Mouse (Mus musculus) lung, embryonic 15.5 days (tissue): ENCODE measurements around the gene Zdhhc5. TPM values are rescaled to one million over a fixed set of nuclear protein-coding genes. Genes with fewer than 3 reads are reported as not detected.

ENCODE experiments used
- ATAC-seq: fragments of 200-750 bp; cut with Nextera tagmentation; 2 replicates; pipeline ENCODE4 v1.8.0; 2017; ENCODE audit warnings: moderate number of reproducible peaks, borderline replicate concordance; ENCODE audit not compliant: low FRiP score, low TSS enrichment; ENCODE audit errors: extremely low read depth
- H3K27ac ChIP-seq: fragments of 300-500 bp; sonication (generic); 2 replicates; pipeline ENCODE4 v1.5.1; 2015; ENCODE audit warnings: moderate library complexity, mild to moderate bottlenecking, inconsistent platforms
- H3K27me3 ChIP-seq: fragments of 300-500 bp; sonication (generic); 2 replicates; pipeline ENCODE4 v1.6.1; 2015; ENCODE audit warnings: inconsistent platforms
- H3K36me3 ChIP-seq: fragments of 300-500 bp; sonication (generic); 2 replicates; pipeline ENCODE4 v1.6.1; 2015; ENCODE audit warnings: inconsistent platforms
- H3K4me1 ChIP-seq: fragments of 300-500 bp; sonication (generic); 2 replicates; pipeline ENCODE4 v1.6.1; 2015; ENCODE audit warnings: inconsistent platforms
- H3K4me2 ChIP-seq: fragments of 300-500 bp; sonication (generic); 2 replicates; pipeline ENCODE4 v1.6.1; 2015; ENCODE audit warnings: inconsistent platforms, mild to moderate bottlenecking, moderate library complexity
- H3K4me3 ChIP-seq: fragments of 300-500 bp; sonication (generic); 2 replicates; pipeline ENCODE4 v1.5.1; 2015; ENCODE audit warnings: mild to moderate bottlenecking, inconsistent platforms
- H3K9ac ChIP-seq: fragments of 300-500 bp; sonication (generic); 2 replicates; pipeline ENCODE4 v1.6.1; 2015; ENCODE audit warnings: inconsistent platforms
- H3K9me3 ChIP-seq: fragments of 300-500 bp; sonication (generic); 2 replicates; pipeline ENCODE4 v1.6.1; 2016; ENCODE audit warnings: inconsistent platforms
- WGBS: fragments of 180-500 bp; shearing (Covaris S2); methylation state at CpG from one replicate; pipeline ENCODE4 v1.1.7; 2015; 5-methylcytosine and 5-hydroxymethylcytosine counted together
- polyA plus RNA-seq: library from polyadenylated mRNA; unstranded; fragments of >200 nt; fragmentation: Nextera tagmentation; extraction: Ambion mirVana; gene quantifications from 2 replicates; pipeline ENCODE4 v1.2.1, GENCODE M21; 2015

Gene Zdhhc5
- polyA plus RNA-seq, 1 experiment from 2014 or later, result 24.5 TPM

- Histone ChIP-seq H3K4me1 (peaks cover 55% of the 10 kb centered on the region), H3K9ac (peak overlapping the region; percentile 100), H3K27me3 (no peaks in the 10 kb centered on the region), H3K4me3 (peak overlapping the region; percentile 95), H3K36me3 (peaks cover 6% of the 10 kb centered on the region), H3K27ac (peak overlapping the region; percentile 100), H3K4me2 (peak overlapping the region; percentile 79), H3K9me3 (no peaks in the 10 kb centered on the region)
- 1% methylated on average over 26 of the region's 26 CpGs for WGBS
- ATAC-seq, result peak; percentile 58
These were observed 27.7 kb upstream of the Zdhhc5 start for GRCm38 (mm10) chr2:84742451-84743283.

GRCm38 (mm10) chr2:84741841-84742450 lies 27.0 kb upstream of the Zdhhc5 start:
- Histone ChIP-seq H3K4me3 (peak overlapping the region; percentile 95), H3K9me3 (no peaks in the 10 kb centered on the region), H3K4me1 (peaks cover 62% of the 10 kb centered on the region), H3K36me3 (peaks cover 6% of the 10 kb centered on the region), H3K27ac (peak overlapping the region; percentile 100), H3K4me2 (peak overlapping the region; percentile 79), H3K27me3 (no peaks in the 10 kb centered on the region), H3K9ac (peak overlapping the region; percentile 100)
- 3% methylated on average over 5 of the region's 5 CpGs for WGBS
- no peak for ATAC-seq

GRCm38 (mm10) chr2:84740608-84741333 lies 25.8 kb upstream of the Zdhhc5 start:
- H3K27me3 ChIP-seq, result no peaks in the 10 kb centered on the region
- H3K4me1 ChIP-seq, result peaks cover 73% of the 10 kb centered on the region
- no peak for ATAC-seq
- H3K36me3 ChIP-seq, result peaks cover 6% of the 10 kb centered on the region
- 0 out of 2 replicates have a peak overlapping the region, but pooled peaks have one; percentile 6 for H3K9ac ChIP-seq
- 49% methylated on average over 15 of the region's 15 CpGs for WGBS
- peak overlapping the region; percentile 100 for H3K27ac ChIP-seq
- H3K4me2 ChIP-seq, result peak overlapping the region; percentile 79
- peak overlapping the region; percentile 95 for H3K4me3 ChIP-seq
- no peaks in the 10 kb centered on the region for H3K9me3 ChIP-seq

- WGBS, result under 1% methylated on average over 12 of the region's 12 CpGs
- peak overlapping the region; percentile 6 for H3K4me3 ChIP-seq
- peak overlapping the region; percentile 18; the same call in 1 of the 2 replicates for H3K9ac ChIP-seq
- peak overlapping the region; percentile 71 for H3K27ac ChIP-seq
- ATAC-seq, result no peak
- H3K27me3 ChIP-seq, result peaks cover 13% of the 10 kb centered on the region; the same call in 1 of the 2 replicates
- H3K4me1 ChIP-seq, result peaks cover 83% of the 10 kb centered on the region
- peaks cover 6% of the 10 kb centered on the region for H3K36me3 ChIP-seq
- peak overlapping the region; percentile 40 for H3K4me2 ChIP-seq
- H3K9me3 ChIP-seq, result no peaks in the 10 kb centered on the region
These were observed 23.4 kb upstream of the Zdhhc5 start for GRCm38 (mm10) chr2:84738271-84738911.

GRCm38 (mm10) chr2:84737451-84737925 lies 22.5 kb upstream of the Zdhhc5 start:
- no peak overlapping the region; the same call in 1 of the 2 replicates for H3K4me3 ChIP-seq

GRCm38 (mm10) chr2:84736312-84737161 lies 21.6 kb upstream of the Zdhhc5 start:
- no peaks in the 10 kb centered on the region for H3K9me3 ChIP-seq
- peak overlapping the region; percentile 40 for H3K4me2 ChIP-seq
- H3K36me3 ChIP-seq, result peaks cover 6% of the 10 kb centered on the region
- peaks cover 16% of the 10 kb centered on the region; the same call in 1 of the 2 replicates for H3K27me3 ChIP-seq
- H3K4me3 ChIP-seq, result peak overlapping the region; percentile 7
- no peak for ATAC-seq
- no peak overlapping the region for H3K9ac ChIP-seq
- 4% methylated on average over 27 of the region's 27 CpGs for WGBS
- peaks cover 74% of the 10 kb centered on the region for H3K4me1 ChIP-seq
- 0 out of 2 replicates have a peak overlapping the region, but pooled peaks have one; percentile 71 for H3K27ac ChIP-seq

More at GRCm38 (mm10) chr2:84737451-84737925, 22.5 kb upstream of the Zdhhc5 start:
- Histone ChIP-seq H3K27ac (peak overlapping the region; percentile 71), H3K36me3 (peaks cover 6% of the 10 kb centered on the region), H3K9me3 (no peaks in the 10 kb centered on the region), H3K9ac (no peak overlapping the region), H3K4me1 (peaks cover 83% of the 10 kb centered on the region), H3K27me3 (peaks cover 16% of the 10 kb centered on the region; the same call in 1 of the 2 replicates), H3K4me2 (peak overlapping the region; percentile 40)
- peak; percentile 28 for ATAC-seq
- 3% methylated on average over 8 of the region's 8 CpGs for WGBS

- peaks cover 6% of the 10 kb centered on the region; the same call in 1 of the 2 replicates for H3K36me3 ChIP-seq
- H3K4me2 ChIP-seq, result peak overlapping the region; percentile 46; the same call in 1 of the 2 replicates
- no peak overlapping the region; the same call in 1 of the 2 replicates for H3K4me3 ChIP-seq
- WGBS, result 18% methylated on average over 7 of the region's 7 CpGs
- H3K9me3 ChIP-seq, result no peaks in the 10 kb centered on the region
- no peak overlapping the region for H3K9ac ChIP-seq
- H3K27ac ChIP-seq, result no peak overlapping the region
- peaks cover 16% of the 10 kb centered on the region; the same call in 1 of the 2 replicates for H3K27me3 ChIP-seq
- no peak for ATAC-seq
- H3K4me1 ChIP-seq, result peaks cover 63% of the 10 kb centered on the region
These were observed 20.5 kb upstream of the Zdhhc5 start for GRCm38 (mm10) chr2:84735346-84735920.

- 0% methylated on average over 2 of the region's 2 CpGs for WGBS
- peaks cover 1% of the 10 kb centered on the region; the same call in 1 of the 2 replicates for H3K36me3 ChIP-seq
- H3K27ac ChIP-seq, result no peak overlapping the region
- H3K27me3 ChIP-seq, result peaks cover 16% of the 10 kb centered on the region; the same call in 1 of the 2 replicates
- peak overlapping the region; percentile 37 for H3K4me3 ChIP-seq
- H3K4me2 ChIP-seq, result peak overlapping the region; percentile 46
- peak overlapping the region; percentile 32; the same call in 1 of the 2 replicates for H3K9ac ChIP-seq
- ATAC-seq, result no peak
- no peaks in the 10 kb centered on the region for H3K9me3 ChIP-seq
- peaks cover 58% of the 10 kb centered on the region for H3K4me1 ChIP-seq
These were observed 19.9 kb upstream of the Zdhhc5 start for GRCm38 (mm10) chr2:84734919-84735318.

- peaks cover 53% of the 10 kb centered on the region for H3K4me1 ChIP-seq
- H3K27me3 ChIP-seq, result peaks cover 16% of the 10 kb centered on the region; the same call in 1 of the 2 replicates
- no peaks in the 10 kb centered on the region for H3K9me3 ChIP-seq
- under 1% methylated on average over 11 of the region's 11 CpGs for WGBS
- no peak for ATAC-seq
- peak overlapping the region; percentile 32 for H3K9ac ChIP-seq
- H3K4me3 ChIP-seq, result peak overlapping the region; percentile 37
- no peak overlapping the region for H3K27ac ChIP-seq
- peak overlapping the region; percentile 46 for H3K4me2 ChIP-seq
- no peaks in the 10 kb centered on the region for H3K36me3 ChIP-seq
These were observed 19.4 kb upstream of the Zdhhc5 start for GRCm38 (mm10) chr2:84734351-84734864.
